9 mouse cellular contexts compared by ENCODE assay signal in the genomic region with DNA sequence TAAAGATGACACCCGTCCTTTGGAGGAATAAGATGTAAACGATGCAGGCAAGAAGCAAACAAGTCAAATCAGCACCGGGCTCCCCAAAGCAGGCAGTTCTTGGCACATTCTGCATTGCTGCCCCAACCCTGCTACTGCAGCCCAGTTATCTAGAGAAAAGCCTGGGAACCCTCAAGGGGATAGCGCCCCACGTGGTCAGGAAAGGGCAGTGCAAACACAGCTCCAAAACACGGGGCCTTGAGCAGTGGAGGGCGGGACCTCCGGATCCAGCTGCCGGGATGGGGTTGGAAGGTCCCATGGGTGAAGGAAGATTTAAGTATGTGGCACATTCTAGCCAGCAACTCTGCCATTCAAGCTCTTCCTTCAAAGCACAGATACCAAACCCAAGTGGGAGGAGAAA.
DNase-seq lines count a peak whose midpoint lies in the region; ATAC-seq and TF ChIP-seq lines count a peak whose summit lies in the region.
"Had no signal": no experiment of that assay in that cellular context is flagged by ENCODE, and none has a peak within 500 bp of the region (broad histone marks: within the 10 kb centered on the region; RNA-seq: fewer than 3 reads in every experiment).

No protein-coding gene starts in this region.

- intact Hi-C loops in gastrocnemius, postnatal 14 days (cut with DNase I; ENCODE audit: low total_unique reads): no loop called here

- H3K9me3 ChIP-seq in kidney, embryonic 15.5 days (replicated peaks): no peaks in the 10 kb centered on the region
- H3K9me3 ChIP-seq in lung, embryonic 14.5 days (ENCODE audit: low read depth, low read length): no peaks in the 10 kb centered on the region
- H3K9me3 ChIP-seq: liver, embryonic 15.5 days had no signal

- TF ChIP-seq CTCF in lung, embryonic 14.5 days (IDR thresholded peaks at IDR 0.05; ENCODE audit: low read depth): peak; percentile 70

- no peaks in the 10 kb centered on the region for H3K36me3 ChIP-seq in kidney, embryonic 15.5 days
- no peaks in the 10 kb centered on the region for H3K36me3 ChIP-seq in lung, embryonic 14.5 days (ENCODE audit: insufficient read depth)
- H3K36me3 ChIP-seq: liver, embryonic 15.5 days had no signal

- H3K4me1 ChIP-seq in kidney, embryonic 15.5 days: no peaks in the 10 kb centered on the region
- no peaks in the 10 kb centered on the region for H3K4me1 ChIP-seq in lung, embryonic 14.5 days (ENCODE audit: insufficient read depth)
- H3K4me1 ChIP-seq: liver, embryonic 15.5 days had no signal

- H3K4me2 ChIP-seq in kidney, embryonic 15.5 days: no peak overlapping the region
- no peak overlapping the region for H3K4me2 ChIP-seq in lung, embryonic 14.5 days
- H3K4me2 ChIP-seq: liver, embryonic 15.5 days had no signal

- no peak overlapping the region for H3K27ac ChIP-seq in kidney, embryonic 15.5 days
- H3K27ac ChIP-seq in lung, embryonic 14.5 days (ENCODE audit: low read depth): no peak overlapping the region
- H3K27ac ChIP-seq: liver, embryonic 15.5 days had no signal

- H3K4me3 ChIP-seq in kidney, embryonic 15.5 days (replicated peaks): no peak overlapping the region
- no peak overlapping the region for H3K4me3 ChIP-seq in lung, embryonic 14.5 days (ENCODE audit: low read depth, low read length)
- H3K4me3 ChIP-seq: liver, embryonic 15.5 days had no signal

- no peak overlapping the region for H3K9ac ChIP-seq in kidney, embryonic 15.5 days
- H3K9ac ChIP-seq in lung, embryonic 14.5 days: no peak overlapping the region
- H3K9ac ChIP-seq: liver, embryonic 15.5 days had no signal

- WGBS in kidney, embryonic 15.5 days: 39% methylated on average over 9 of the region's 9 CpGs
- 35% methylated on average over 9 of the region's 9 CpGs for WGBS in lung, embryonic 14.5 days

- no peaks in the 10 kb centered on the region for H3K27me3 ChIP-seq in kidney, embryonic 15.5 days
- no peaks in the 10 kb centered on the region for H3K27me3 ChIP-seq in lung, embryonic 14.5 days (ENCODE audit: insufficient read depth, low read length)
- H3K27me3 ChIP-seq: liver, embryonic 15.5 days had no signal

- DNase-seq in kidney, adult 9 months: peak; percentile 36
- DNase-seq in CD4-positive, CD25-positive, alpha-beta regulatory T cell, adult 2 months (ENCODE audit: low read depth, low spot score): peak; percentile 59
- DNase-seq in NIH3T3 (ENCODE audit: low read depth): peak; percentile 33
- peak; percentile 54 for DNase-seq in gastrocnemius, postnatal 14 days
- peak; percentile 49 for DNase-seq in lung, embryonic 14.5 days
- peak; percentile 77 for DNase-seq in thymus, postnatal 4 days
- DNase-seq in left cerebral cortex, adult 9 months (ENCODE audit: low spot score in 2 of 2): no peak

- no peak for ATAC-seq in kidney, embryonic 15.5 days (replicated peaks; ENCODE audit: low FRiP score)
- no peak; the same call in 1 of the 2 replicates for ATAC-seq in lung, embryonic 14.5 days (ENCODE audit: insufficient read depth)

Comparison
In these comparisons a context has a peak if more than half of its experiments do, and no peak if none do; other contexts are left out.
1. DNase-seq: peak in kidney, adult 9 months (single experiment), CD4-positive, CD25-positive, alpha-beta regulatory T cell, adult 2 months (single experiment), NIH3T3 (single experiment), gastrocnemius, postnatal 14 days (single experiment), lung, embryonic 14.5 days (single experiment) and thymus, postnatal 4 days (single experiment); none in left cerebral cortex, adult 9 months (0 of 2).